Mouse (Mus musculus) lung, adult 18-20 months (tissue): ENCODE measurements at regions not wholly inside any gene's neighbourhood (a gene's known extent, or its start where the extent isn't known, plus 50 kb on each side); places are given as distances from the start of the nearest gene placed in this dataset.

Source experiments
- DNase-seq, 2 experiments: peaks; one replicate each; pipeline ENCODE4 v3.0.0; 2022; ENCODE audit warnings: mixed read lengths in 2 of 2

GRCm38 (mm10) chr5:45121751-45122280, 322.3 kb upstream of the Ldb2 start:
- no peak for DNase-seq

GRCm38 (mm10) chr5:45119757-45120156, 320.3 kb upstream of the Ldb2 start:
- DNase-seq = no peak

- no peak for DNase-seq
Measured at GRCm38 (mm10) chr5:45111246-45111645, 311.8 kb upstream of the Ldb2 start.

GRCm38 (mm10) chr5:45110797-45111196, 311.3 kb upstream of the Ldb2 start:
- DNase-seq = no peak

- no peak for DNase-seq
Measured at GRCm38 (mm10) chr5:45105236-45105816, 305.8 kb upstream of the Ldb2 start.

GRCm38 (mm10) chr5:45103763-45104428, 304.4 kb upstream of the Ldb2 start:
- DNase-seq = no peak

- no peak for DNase-seq
Measured at GRCm38 (mm10) chr5:45102661-45103060, 303.2 kb upstream of the Ldb2 start.

- no peak for DNase-seq
Measured at GRCm38 (mm10) chr5:45101777-45102176, 302.3 kb upstream of the Ldb2 start.

GRCm38 (mm10) chr5:45099082-45099481, 299.6 kb upstream of the Ldb2 start:
- DNase-seq = no peak

GRCm38 (mm10) chr5:45097941-45098340, 298.5 kb upstream of the Ldb2 start:
- peak; percentile 31 to 52 for DNase-seq

GRCm38 (mm10) chr5:45084741-45085140, 285.3 kb upstream of the Ldb2 start:
- no peak for DNase-seq

- no peak for DNase-seq
Measured at GRCm38 (mm10) chr5:45082601-45083000, 283.1 kb upstream of the Ldb2 start.

GRCm38 (mm10) chr5:45076347-45076890, 276.9 kb upstream of the Ldb2 start:
- no peak for DNase-seq

- no peak for DNase-seq
Measured at GRCm38 (mm10) chr5:45075195-45075594, 275.7 kb upstream of the Ldb2 start.

GRCm38 (mm10) chr5:45072529-45072928, 273.0 kb upstream of the Ldb2 start:
- DNase-seq = no peak

GRCm38 (mm10) chr5:45065917-45066699, 266.6 kb upstream of the Ldb2 start:
- no peak for DNase-seq

GRCm38 (mm10) chr5:45062567-45062966, 263.1 kb upstream of the Ldb2 start:
- DNase-seq = no peak

- no peak for DNase-seq
Measured at GRCm38 (mm10) chr5:45055276-45055959, 255.9 kb upstream of the Ldb2 start.

GRCm38 (mm10) chr5:45049410-45049809, 249.9 kb upstream of the Ldb2 start:
- DNase-seq = no peak

- no peak for DNase-seq
Measured at GRCm38 (mm10) chr5:45042914-45043313, 243.4 kb upstream of the Ldb2 start.

- DNase-seq = no peak
Measured at GRCm38 (mm10) chr5:45036430-45036829, 236.9 kb upstream of the Ldb2 start.

- no peak for DNase-seq
Measured at GRCm38 (mm10) chr5:45033146-45033545, 233.7 kb upstream of the Ldb2 start.

GRCm38 (mm10) chr5:45027876-45028275, 228.4 kb upstream of the Ldb2 start:
- no peak for DNase-seq
